Mouse (Mus musculus) CH12.LX (cell line): ENCODE measurements around the gene Arl5a.

Source experiments
- CHD1 ChIP-seq: IDR thresholded peaks from 2 replicates; pipeline ENCODE4 v1.6.1; 2012; ENCODE audit warnings: low read depth, low read length, improper control_type of control experiment, inconsistent platforms
- EP300 ChIP-seq: IDR thresholded peaks from 2 replicates; pipeline ENCODE4 v1.6.1; 2011; ENCODE audit warnings: low read length, improper control_type of control experiment
- MXI1 ChIP-seq: IDR thresholded peaks from 2 replicates; pipeline ENCODE4 v1.6.1; 2011; ENCODE audit warnings: mild to moderate bottlenecking, low read depth, low read length, improper control_type of control experiment
- NELFE ChIP-seq: IDR thresholded peaks from 2 replicates; pipeline ENCODE4 v1.6.1; 2011; ENCODE audit warnings: low read depth, low read length, improper control_type of control experiment
- TBP ChIP-seq: conservative IDR thresholded peaks from 2 replicates; pipeline ENCODE4 v1.6.1; 2011; ENCODE audit warnings: low read depth, low read length, improper control_type of control experiment
- USF1 ChIP-seq: IDR thresholded peaks from 2 replicates; pipeline ENCODE4 v1.6.1; 2014; ENCODE audit warnings: low read depth, mild to moderate bottlenecking, inconsistent platforms, low read length, improper control_type of control experiment
- ZNF384 ChIP-seq: IDR thresholded peaks from 2 replicates; pipeline ENCODE4 v1.6.1; 2012; ENCODE audit warnings: low read depth, low read length, improper control_type of control experiment, inconsistent platforms

DNA sequence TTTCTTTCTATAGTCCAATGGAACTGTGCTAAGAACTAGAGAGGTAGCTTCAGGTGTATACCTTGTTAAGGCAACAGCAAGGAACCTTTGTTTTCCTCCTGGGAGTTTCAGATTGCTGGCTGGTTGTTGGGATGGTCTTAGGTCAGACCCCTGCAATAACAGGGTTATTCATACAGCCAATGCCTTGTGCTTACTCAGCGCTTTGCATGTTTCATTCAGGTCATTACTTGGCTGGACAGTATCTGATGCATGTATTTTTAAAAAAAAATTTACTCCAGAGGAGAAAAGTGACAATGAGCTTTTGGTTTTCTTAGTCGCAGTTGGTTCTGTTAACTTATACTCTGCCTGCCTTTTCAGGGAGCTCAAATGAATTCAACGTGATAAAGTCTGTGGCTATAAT lies 2.7 kb upstream of the Arl5a start:
- no peak for TF ChIP-seq TBP
- no peak for TF ChIP-seq MXI1
- no peak for TF ChIP-seq CHD1
- no peak for TF ChIP-seq USF1
- no peak for TF ChIP-seq ZNF384
- TF ChIP-seq NELFE = no peak
- TF ChIP-seq EP300 = no peak
